Mouse (Mus musculus) embryo, embryonic 10.5 days (tissue): Measurements from ENCODE around the gene Oit3.
"Not testable (repeated sequence)": the region's sequence is repeated elsewhere in the genome, so short reads cannot be mapped to it uniquely, and the experiment has no call there.

Experiments used
- DNase-seq: peaks from one replicate; pipeline ENCODE4 v3.0.0-alpha.2; 2015; ENCODE audit warnings: low spot score

Gene Oit3

GRCm38 (mm10) chr10:59429448-59430135 lies 12.0 kb downstream of the Oit3 start:
- no peak for DNase-seq

- DNase-seq, result no peak
Observed at GRCm38 (mm10) chr10:59426371-59426770, 15.2 kb downstream of the Oit3 start.

- no peak for DNase-seq
Observed at GRCm38 (mm10) chr10:59425369-59425768, 16.2 kb downstream of the Oit3 start.

GRCm38 (mm10) chr10:59424453-59424852 lies 17.1 kb downstream of the Oit3 start:
- no peak for DNase-seq

GRCm38 (mm10) chr10:59419516-59419915 lies 22.1 kb downstream of the Oit3 start:
- DNase-seq, result no peak

GRCm38 (mm10) chr10:59416623-59417022 lies 25.0 kb downstream of the Oit3 start:
- no peak for DNase-seq

- DNase-seq, result no peak
Observed at GRCm38 (mm10) chr10:59413711-59414110, 27.9 kb downstream of the Oit3 start.

- no peak for DNase-seq
Observed at GRCm38 (mm10) chr10:59410264-59410663, 31.3 kb downstream of the Oit3 start.

- DNase-seq, result no peak
Observed at GRCm38 (mm10) chr10:59408499-59408898, 33.1 kb downstream of the Oit3 start.

- no peak for DNase-seq
Observed at GRCm38 (mm10) chr10:59403793-59404149, 37.8 kb downstream of the Oit3 start.

- no peak for DNase-seq
Observed at GRCm38 (mm10) chr10:59402899-59403792, 38.4 kb downstream of the Oit3 start, which contains the start of gene Pla2g12b. Gene Pla2g12b (plus strand): TSS chr10:59403660.

GRCm38 (mm10) chr10:59395461-59395860 lies 46.1 kb downstream of the Oit3 start, which contains the start of gene Gm10273:
Gene Gm10273 (plus strand): TSS chr10:59395632.
- DNase-seq, result not testable (repeated sequence)

GRCm38 (mm10) chr10:59391907-59392306 lies 49.7 kb downstream of the Oit3 start:
- no peak for DNase-seq

- no peak for DNase-seq
Observed at GRCm38 (mm10) chr10:59389652-59390051, 51.9 kb downstream of the Oit3 start.

GRCm38 (mm10) chr10:59386951-59387350 lies 54.6 kb downstream of the Oit3 start:
- no peak for DNase-seq

- not testable (repeated sequence) for DNase-seq
Observed at GRCm38 (mm10) chr10:59381563-59381962, 60.0 kb downstream of the Oit3 start.

- no peak for DNase-seq
Observed at GRCm38 (mm10) chr10:59380411-59380821, 61.2 kb downstream of the Oit3 start.

GRCm38 (mm10) chr10:59379927-59380326 lies 61.7 kb downstream of the Oit3 start:
- DNase-seq, result no peak

- DNase-seq, result no peak
Observed at GRCm38 (mm10) chr10:59378728-59379127, 62.9 kb downstream of the Oit3 start.

- DNase-seq, result no peak
Observed at GRCm38 (mm10) chr10:59377906-59378305, 63.7 kb downstream of the Oit3 start.
